Mouse (Mus musculus) lung, postnatal 0 days (tissue): ENCODE data around the gene Rpl22. TPM values are rescaled to one million over a fixed set of nuclear protein-coding genes. Genes with fewer than 3 reads are reported as not detected.

ENCODE experiments used
- ATAC-seq: fragments of 200-750 bp; cut with Nextera tagmentation; 2 replicates; pipeline ENCODE4 v1.8.0; 2017; ENCODE audit warnings: moderate library complexity
- DNase-seq: peaks from one replicate; pipeline ENCODE4 v3.0.0-alpha.2; 2016; ENCODE audit warnings: low spot score
- H3K27ac ChIP-seq: fragments of 300-500 bp; sonication (generic); 2 replicates; pipeline ENCODE4 v1.5.1; 2014; ENCODE audit warnings: antibody characterized with exemption, mild to moderate bottlenecking, low read length, mixed read lengths
- H3K27me3 ChIP-seq: fragments of 300-500 bp; sonication (generic); replicated peaks from 2 replicates; pipeline ENCODE4 v1.6.1; 2014; ENCODE audit warnings: low read length, mixed read lengths; ENCODE audit not compliant: insufficient read depth
- H3K36me3 ChIP-seq: fragments of 300-500 bp; sonication (generic); 2 replicates; pipeline ENCODE4 v1.6.1; 2014; ENCODE audit warnings: low read length, mixed read lengths; ENCODE audit not compliant: insufficient read depth
- H3K4me1 ChIP-seq: fragments of 300-500 bp; sonication (generic); 2 replicates; pipeline ENCODE4 v1.6.1; 2014; ENCODE audit warnings: antibody characterized with exemption, low read depth, low read length, mixed read lengths; ENCODE audit not compliant: insufficient read depth
- H3K4me2 ChIP-seq: fragments of 300-500 bp; sonication (generic); replicated peaks from 2 replicates; pipeline ENCODE4 v1.6.1; 2014; ENCODE audit warnings: low read depth, mild to moderate bottlenecking, low read length, moderate library complexity, mixed read lengths
- H3K4me3 ChIP-seq: fragments of 300-500 bp; sonication (generic); 2 replicates; pipeline ENCODE4 v1.5.1; 2014; ENCODE audit warnings: low read depth, low read length
- H3K9ac ChIP-seq: fragments of 300-500 bp; sonication (generic); replicated peaks from 2 replicates; pipeline ENCODE4 v1.6.1; 2014; ENCODE audit warnings: low read depth, mild to moderate bottlenecking
- H3K9me3 ChIP-seq: fragments of 300-500 bp; sonication (generic); 2 replicates; pipeline ENCODE4 v1.6.1; 2016; ENCODE audit warnings: low read length, mixed read lengths
- CTCF ChIP-seq: IDR thresholded peaks from 2 replicates; pipeline ENCODE4 v1.5.1; 2016; ENCODE audit warnings: antibody characterized with exemption, mild to moderate bottlenecking
- EP300 ChIP-seq: IDR thresholded peaks from 2 replicates; pipeline ENCODE4 v1.6.1; 2016; ENCODE audit warnings: antibody characterized with exemption, mild to moderate bottlenecking, control low read depth
- WGBS: fragments of 180-500 bp; shearing (Covaris S2); extraction: QIAGEN DNeasy Blood & Tissue Kit; methylation state at CpG from one replicate; pipeline ENCODE4 v1.1.7; 2014; 5-methylcytosine and 5-hydroxymethylcytosine counted together
- polyA plus RNA-seq: library from polyadenylated mRNA; unstranded; fragments of >200 nt; fragmentation: Nextera tagmentation; extraction: Ambion mirVana; gene quantifications from 2 replicates; pipeline ENCODE4 v1.2.1, GENCODE M21; 2015

The Rpl22 gene
- polyA plus RNA-seq: 265 and 266 TPM in 2 replicates

- Histone ChIP-seq H3K9ac (peak within 1 kb of the TSS; percentile 62), H3K4me2 (peak within 1 kb of the TSS; percentile 73), H3K4me3 (peak within 1 kb of the TSS; percentile 87), H3K27me3 (no peaks in the 10 kb centered on the region), H3K27ac (peak within 1 kb of the TSS; percentile 8; the same call in 1 of the 2 replicates), H3K9me3 (no peaks in the 10 kb centered on the region), H3K4me1 (peaks cover 7% of the 10 kb centered on the region), H3K36me3 (peaks cover 11% of the 10 kb centered on the region)
- ATAC-seq: peak; percentile 99
- peak; percentile 100 for DNase-seq
- TF ChIP-seq EP300: peak; percentile 57
- peak; percentile 57 for TF ChIP-seq CTCF
- WGBS: under 1% methylated on average over 55 of the region's 70 CpGs
Measured at GRCm38 (mm10) chr4:152325574-152326411, at the start of gene Rpl22. Rpl22 (plus strand) TSS chr4:152325742.

- Histone ChIP-seq H3K4me1 (no peaks in the 10 kb centered on the region), H3K9ac (no peak overlapping the region), H3K36me3 (no peaks in the 10 kb centered on the region), H3K4me3 (no peak overlapping the region), H3K27me3 (peaks cover 9% of the 10 kb centered on the region), H3K27ac (no peak overlapping the region), H3K9me3 (no peaks in the 10 kb centered on the region), H3K4me2 (no peak overlapping the region)
- TF ChIP-seq CTCF: peak; percentile 77
- TF ChIP-seq EP300: no peak
- 50% methylated on average over 10 of the region's 10 CpGs for WGBS
- ATAC-seq (no peak), DNase-seq (no peak)
Measured at GRCm38 (mm10) chr4:152276389-152277347, 48.9 kb upstream of the Rpl22 start.

- TF ChIP-seq EP300 (no peak), CTCF (no peak; the same call in 1 of the 2 replicates)
Measured at GRCm38 (mm10) chr4:152277916-152278315, 47.6 kb upstream of the Rpl22 start.

DNA sequence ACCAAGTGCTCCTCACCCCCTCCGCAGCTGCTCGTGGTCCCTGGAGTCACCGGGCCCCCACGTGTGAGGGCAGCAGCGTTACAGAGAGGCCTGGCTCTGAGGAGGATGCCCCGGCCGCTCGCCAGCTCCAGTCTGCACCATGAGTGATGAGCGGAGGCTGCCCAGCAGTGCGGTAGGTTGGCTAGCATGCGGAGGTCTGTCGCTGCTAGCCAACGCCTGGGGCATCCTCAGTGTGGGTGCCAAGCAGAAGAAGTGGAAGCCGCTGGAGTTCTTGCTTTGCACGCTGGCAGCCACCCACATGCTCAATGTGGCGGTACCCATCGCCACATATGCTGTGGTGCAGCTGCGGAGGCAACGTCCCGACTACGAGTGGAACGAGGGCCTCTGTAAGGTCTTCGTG, 46.6 kb upstream of the Rpl22 start:
- no peak for ATAC-seq
- Histone ChIP-seq H3K27me3 (peaks cover 30% of the 10 kb centered on the region), H3K9me3 (no peaks in the 10 kb centered on the region), H3K9ac (no peak overlapping the region), H3K36me3 (no peaks in the 10 kb centered on the region), H3K4me2 (no peak overlapping the region), H3K4me3 (no peak overlapping the region), H3K4me1 (peaks cover 4% of the 10 kb centered on the region; the same call in 1 of the 2 replicates), H3K27ac (no peak overlapping the region)
- TF ChIP-seq CTCF (no peak), EP300 (no peak)
- WGBS: 84% methylated on average over 23 of the region's 23 CpGs
- DNase-seq: no peak

More at GRCm38 (mm10) chr4:152277916-152278315, 47.6 kb upstream of the Rpl22 start:
- H3K27ac ChIP-seq: no peak overlapping the region
- peaks cover 21% of the 10 kb centered on the region for H3K27me3 ChIP-seq
- WGBS: 63% methylated on average over 2 of the region's 2 CpGs
- H3K4me3 ChIP-seq: no peak overlapping the region
- no peak overlapping the region for H3K4me2 ChIP-seq
- no peak for ATAC-seq
- H3K9ac ChIP-seq: no peak overlapping the region
- H3K4me1 ChIP-seq: peaks cover 3% of the 10 kb centered on the region; the same call in 1 of the 2 replicates
- H3K36me3 ChIP-seq: no peaks in the 10 kb centered on the region
- H3K9me3 ChIP-seq: no peaks in the 10 kb centered on the region
- no peak for DNase-seq

- Histone ChIP-seq H3K4me2 (no peak overlapping the region), H3K4me1 (peaks cover 4% of the 10 kb centered on the region; the same call in 1 of the 2 replicates), H3K9ac (no peak overlapping the region), H3K9me3 (no peaks in the 10 kb centered on the region), H3K27ac (no peak overlapping the region), H3K36me3 (no peaks in the 10 kb centered on the region), H3K27me3 (peaks cover 41% of the 10 kb centered on the region), H3K4me3 (no peak overlapping the region)
- ATAC-seq: no peak
- 59% methylated on average over 15 of the region's 15 CpGs for WGBS
- TF ChIP-seq CTCF: no peak
- no peak for TF ChIP-seq EP300
- no peak for DNase-seq
Measured at GRCm38 (mm10) chr4:152281601-152282000, 43.9 kb upstream of the Rpl22 start.

DNA sequence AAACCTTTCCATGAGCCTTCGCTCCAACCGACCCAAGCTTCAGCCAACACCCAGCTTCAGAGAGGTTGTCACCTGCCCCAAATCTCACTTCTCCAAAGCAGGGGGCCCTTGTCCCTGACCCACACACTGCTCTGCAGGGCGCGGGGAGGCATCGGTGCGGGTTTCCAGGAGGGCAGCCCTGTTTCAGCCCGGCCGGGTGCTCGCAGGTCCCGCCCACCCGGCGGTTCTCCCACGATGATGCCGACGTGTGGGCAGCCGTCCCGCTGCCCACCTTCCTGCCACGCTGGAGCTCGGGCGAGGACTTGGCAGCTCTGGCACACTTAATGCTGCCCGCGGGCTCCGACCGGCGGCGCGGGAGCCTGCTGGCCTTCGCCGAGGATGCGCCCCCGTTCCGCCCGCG, 42.8 kb upstream of the Rpl22 start:
- no peak overlapping the region for H3K9ac ChIP-seq
- H3K4me3 ChIP-seq: no peak overlapping the region
- H3K27me3 ChIP-seq: peaks cover 52% of the 10 kb centered on the region
- ATAC-seq (no peak), DNase-seq (no peak)
- peaks cover 4% of the 10 kb centered on the region; the same call in 1 of the 2 replicates for H3K4me1 ChIP-seq
- no peaks in the 10 kb centered on the region for H3K9me3 ChIP-seq
- H3K36me3 ChIP-seq: no peaks in the 10 kb centered on the region
- no peak overlapping the region for H3K27ac ChIP-seq
- TF ChIP-seq CTCF (no peak), EP300 (no peak)
- 0 out of 2 replicates have a peak overlapping the region, but pooled peaks have one; percentile 25 for H3K4me2 ChIP-seq
- 17% methylated on average over 33 of the region's 34 CpGs for WGBS
